Mouse (Mus musculus): ENCODE data around the gene Art1.

GRCm38 (mm10) chr7:102087336-102087735 is 14.2 kb upstream of the Art1 start:
- TF ChIP-seq CTCF (conservative IDR thresholded peaks at IDR 0.05 in 1 of 2, IDR thresholded peaks at IDR 0.05 in 1 of 2; ENCODE audit: low read depth in 2 of 2, low read length in 2 of 2) (no peak), MAZ (IDR thresholded peaks at IDR 0.05; ENCODE audit: low read depth, low read length) (no peak), TBP (conservative IDR thresholded peaks at IDR 0.05; ENCODE audit: low read depth, low read length) (no peak), JUN (IDR thresholded peaks at IDR 0.05; ENCODE audit: insufficient read depth, low read depth, low read length) (no peak), JUND (conservative IDR thresholded peaks at IDR 0.05; ENCODE audit: low read depth, low read length) (no peak), CHD1 (IDR thresholded peaks at IDR 0.05; ENCODE audit: low read depth, low read length) (no peak), NRF1 (IDR thresholded peaks at IDR 0.05; ENCODE audit: low read depth, low read length) (no peak), EP300 (IDR thresholded peaks at IDR 0.05; ENCODE audit: low read length) (no peak), GABPA (IDR thresholded peaks at IDR 0.05; ENCODE audit: insufficient replicate concordance, low read depth, low read length) (no peak), POLR2A (IDR thresholded peaks at IDR 0.05; ENCODE audit: low read depth, low read length) (no peak), MEF2A (IDR thresholded peaks at IDR 0.05; ENCODE audit: borderline replicate concordance, low read depth, low read length) (no peak), USF1 (IDR thresholded peaks at IDR 0.05; ENCODE audit: low read depth, low read length) (no peak)
